29 mouse cellular contexts compared by ENCODE assay signal in genomic region chrX:38439629-38440028, GRCm38 (mm10). TPM values are rescaled to one million over a fixed set of nuclear protein-coding genes. Genes with fewer than 3 reads are reported as not detected.
DNase-seq lines count a peak whose midpoint lies in the region; ATAC-seq and TF ChIP-seq lines count a peak whose summit lies in the region.
"Had no signal": no experiment of that assay in that cellular context is flagged by ENCODE, and none has a peak within 500 bp of the region (broad histone marks: within the 10 kb centered on the region; RNA-seq: fewer than 3 reads in every experiment).

No protein-coding gene starts in this region.

- peaks cover 8% of the 10 kb centered on the region for H3K4me1 ChIP-seq in heart, adult 2 months (ENCODE audit: control insufficient read depth, insufficient read depth, low read length)
- peaks cover 5% of the 10 kb centered on the region; the same call in 1 of the 2 replicates for H3K4me1 ChIP-seq in heart, embryonic 15.5 days (replicated peaks)
- no peaks in the 10 kb centered on the region for H3K4me1 ChIP-seq in liver, embryonic 16.5 days (ENCODE audit: control insufficient read depth, low read depth, low read length)
- no peaks in the 10 kb centered on the region for H3K4me1 ChIP-seq in liver, embryonic 12.5 days
- no peaks in the 10 kb centered on the region for H3K4me1 ChIP-seq in midbrain, embryonic 15.5 days
- H3K4me1 ChIP-seq: embryonic facial prominence, embryonic 10.5 days; embryonic facial prominence, embryonic 13.5 days; forebrain, embryonic 12.5 days; forebrain, embryonic 15.5 days had no signal

- H3K9ac ChIP-seq in heart, adult 2 months (ENCODE audit: low read depth, low read length): no peak overlapping the region
- H3K9ac ChIP-seq in heart, embryonic 15.5 days: no peak overlapping the region
- no peak overlapping the region for H3K9ac ChIP-seq in liver, embryonic 16.5 days (ENCODE audit: low read depth, low read length)
- no peak overlapping the region for H3K9ac ChIP-seq in liver, embryonic 12.5 days
- H3K9ac ChIP-seq in midbrain, embryonic 15.5 days: no peak overlapping the region
- H3K9ac ChIP-seq: embryonic facial prominence, embryonic 13.5 days; forebrain, embryonic 12.5 days; forebrain, embryonic 15.5 days; hindbrain, embryonic 14.5 days had no signal

- no peak for TF ChIP-seq CTCF in heart, adult 2 months (IDR thresholded peaks at IDR 0.05)

- TF ChIP-seq POLR2A in heart, adult 2 months (IDR thresholded peaks at IDR 0.05; ENCODE audit: insufficient read depth, low read depth, low read length): no peak

- no peak overlapping the region for H3K4me2 ChIP-seq in heart, embryonic 15.5 days
- H3K4me2 ChIP-seq in liver, embryonic 16.5 days (ENCODE audit: low read depth, low read length): no peak overlapping the region
- H3K4me2 ChIP-seq in liver, embryonic 12.5 days: no peak overlapping the region
- H3K4me2 ChIP-seq in midbrain, embryonic 15.5 days: no peak overlapping the region
- H3K4me2 ChIP-seq: embryonic facial prominence, embryonic 13.5 days; forebrain, embryonic 12.5 days; forebrain, embryonic 15.5 days; heart, embryonic 11.5 days; hindbrain, embryonic 14.5 days had no signal

- H3K79me2 ChIP-seq in heart, adult 2 months (replicated peaks; ENCODE audit: control insufficient read depth, insufficient read depth, low read length): no peaks in the 10 kb centered on the region

- H3K36me3 ChIP-seq in heart, adult 2 months (ENCODE audit: control insufficient read depth, insufficient read depth, low read length): peaks cover 28% of the 10 kb centered on the region
- H3K36me3 ChIP-seq in heart, embryonic 15.5 days: peaks cover 7% of the 10 kb centered on the region
- H3K36me3 ChIP-seq in liver, embryonic 16.5 days (ENCODE audit: control insufficient read depth, insufficient read depth): no peaks in the 10 kb centered on the region
- H3K36me3 ChIP-seq in liver, embryonic 12.5 days: peaks cover 9% of the 10 kb centered on the region
- H3K36me3 ChIP-seq in midbrain, embryonic 15.5 days (replicated peaks): no peaks in the 10 kb centered on the region
- H3K36me3 ChIP-seq: forebrain, embryonic 12.5 days; forebrain, embryonic 15.5 days had no signal

- no peaks in the 10 kb centered on the region for H3K9me3 ChIP-seq in heart, embryonic 15.5 days (replicated peaks)
- H3K9me3 ChIP-seq in liver, embryonic 16.5 days (replicated peaks; ENCODE audit: control insufficient read depth, low read length): no peaks in the 10 kb centered on the region
- H3K9me3 ChIP-seq in liver, embryonic 12.5 days (replicated peaks): no peaks in the 10 kb centered on the region
- H3K9me3 ChIP-seq in midbrain, embryonic 15.5 days: no peaks in the 10 kb centered on the region
- H3K9me3 ChIP-seq: embryonic facial prominence, embryonic 10.5 days; embryonic facial prominence, embryonic 13.5 days; forebrain, embryonic 12.5 days; forebrain, embryonic 15.5 days had no signal

- 13% methylated on average over 2 of the region's 2 CpGs for WGBS in heart, adult 2 months
- 37% methylated on average over 2 of the region's 2 CpGs for WGBS in heart, embryonic 15.5 days
- WGBS in liver, embryonic 16.5 days (ENCODE audit: insufficient replicate concordance): 28% methylated on average over 2 of the region's 2 CpGs
- 24% methylated on average over 2 of the region's 2 CpGs for WGBS in liver, embryonic 12.5 days (ENCODE audit: insufficient replicate concordance)
- WGBS in midbrain, embryonic 15.5 days: 92% methylated on average over 2 of the region's 2 CpGs

- intact Hi-C loops in heart, adult 2 months (cut with DNase I): loop anchor here (5.0 kb wide), 1 partner anchor 187 kb away; the partner anchor contains the start of gene Tmem255a
- intact Hi-C loops in heart, postnatal 25 days (cut with DNase I): loop anchor here (5.0 kb wide), 1 partner anchor 187 kb away; the partner anchor contains the start of gene Tmem255a

- H3K27ac ChIP-seq in heart, adult 2 months: peak overlapping the region; percentile 21
- no peak overlapping the region for H3K27ac ChIP-seq in heart, embryonic 15.5 days
- H3K27ac ChIP-seq in liver, embryonic 16.5 days (ENCODE audit: low read length): no peak overlapping the region
- H3K27ac ChIP-seq in liver, embryonic 12.5 days: no peak overlapping the region
- no peak overlapping the region for H3K27ac ChIP-seq in midbrain, embryonic 15.5 days
- H3K27ac ChIP-seq: embryonic facial prominence, embryonic 10.5 days; embryonic facial prominence, embryonic 13.5 days; forebrain, embryonic 12.5 days; forebrain, embryonic 15.5 days; hindbrain, embryonic 14.5 days; hindbrain, postnatal 0 days had no signal

- no peak for TF ChIP-seq EP300 in heart, adult 2 months (IDR thresholded peaks at IDR 0.05; ENCODE audit: insufficient read depth, low read depth, low read length)

- no peak for DNase-seq in heart, adult 2 months
- no peak for DNase-seq in heart, postnatal 4 days
- DNase-seq in heart, postnatal 25 days (ENCODE audit: low spot score): no peak
- DNase-seq: adrenal gland, adult 2 months; adrenal gland, postnatal 14 days; cerebellum, adult 11-12 months; cerebellum, adult 8-10 months; cerebellum, postnatal 10 days; cerebellum, postnatal 36 days; embryo, embryonic 11 days; gastrocnemius, postnatal 25 days; heart, postnatal 14 days; kidney, adult 18-20 months; kidney, adult 9 months had no signal

- peak; percentile 31; the same call in 1 of the 2 replicates for ATAC-seq in heart, embryonic 15.5 days (replicated peaks; ENCODE audit: insufficient number of reproducible peaks, insufficient read depth, low FRiP score, low read depth)
- ATAC-seq in liver, embryonic 16.5 days (ENCODE audit: low read depth): 0 out of 2 replicates have a peak, but pooled peaks have one; percentile 11
- no peak for ATAC-seq in liver, embryonic 12.5 days
- no peak for ATAC-seq in midbrain, embryonic 15.5 days (replicated peaks)
- ATAC-seq: CD4-positive, CD25-positive, alpha-beta regulatory T cell, adult 4 months; forebrain, embryonic 15.5 days; hindbrain, postnatal 0 days; inflammation-experienced regulatory T-cells, adult 6 months; intestine, embryonic 16.5 days had no signal

- no peaks in the 10 kb centered on the region for H3K27me3 ChIP-seq in heart, adult 2 months (ENCODE audit: control insufficient read depth, insufficient read depth, low read length)
- no peaks in the 10 kb centered on the region for H3K27me3 ChIP-seq in heart, embryonic 15.5 days
- no peaks in the 10 kb centered on the region for H3K27me3 ChIP-seq in liver, embryonic 16.5 days (ENCODE audit: control insufficient read depth, insufficient read depth, low read depth, low read length)
- H3K27me3 ChIP-seq in liver, embryonic 12.5 days (replicated peaks): no peaks in the 10 kb centered on the region
- H3K27me3 ChIP-seq in midbrain, embryonic 15.5 days (replicated peaks): no peaks in the 10 kb centered on the region
- H3K27me3 ChIP-seq: embryonic facial prominence, embryonic 13.5 days; forebrain, embryonic 12.5 days; forebrain, embryonic 15.5 days had no signal

- no peak overlapping the region for H3K4me3 ChIP-seq in heart, adult 2 months
- no peak overlapping the region for H3K4me3 ChIP-seq in heart, embryonic 15.5 days
- no peak overlapping the region for H3K4me3 ChIP-seq in liver, embryonic 16.5 days (ENCODE audit: low read depth, low read length)
- no peak overlapping the region for H3K4me3 ChIP-seq in liver, embryonic 12.5 days
- H3K4me3 ChIP-seq in midbrain, embryonic 15.5 days: no peak overlapping the region
- H3K4me3 ChIP-seq: embryonic facial prominence, embryonic 10.5 days; embryonic facial prominence, embryonic 13.5 days; erythroblast, embryonic 14.5 days; forebrain, embryonic 12.5 days; forebrain, embryonic 15.5 days had no signal

RNA-seq across cellular contexts. Expression of gene Lamp2, which starts 16.6 kb away (rescaled TPM):
- total RNA-seq in heart, adult 2 months (2021): 100 to 1,000 TPM; 116 to 149 TPM
- 59.2 and 125 TPM in 2 replicates for polyA plus RNA-seq in heart, adult 2 months (2012; rRNA removed)
- total RNA-seq in heart, postnatal 4 days (2021): 100 to 1,000 TPM; 144 TPM
- 133 and 143 TPM in 2 replicates for polyA plus RNA-seq in heart, embryonic 15.5 days (2015; fragmentation: Nextera tagmentation; extraction: Ambion mirVana)
- 100 to 1,000 TPM; 124 to 133 TPM for total RNA-seq in heart, postnatal 25 days (2021)
- polyA plus RNA-seq in liver, embryonic 16.5 days (2015; fragmentation: Nextera tagmentation; extraction: Ambion mirVana): 87.1 and 95.1 TPM in 2 replicates
- polyA plus RNA-seq in liver, embryonic 12.5 days (2016; fragmentation: Nextera tagmentation; extraction: Ambion mirVana): 46.5 and 48.6 TPM in 2 replicates
- 52.0 and 53.6 TPM in 2 replicates for polyA plus RNA-seq in midbrain, embryonic 15.5 days (2015; fragmentation: Nextera tagmentation; extraction: Ambion mirVana)

Comparison
In these comparisons a context has a peak if more than half of its experiments do, and no peak if none do; other contexts are left out.
1. ATAC-seq: peak in heart, embryonic 15.5 days (single experiment) and liver, embryonic 16.5 days (single experiment); none in liver, embryonic 12.5 days (single experiment) and midbrain, embryonic 15.5 days (single experiment).